ENCODE assay signal across 16 mouse cellular contexts in genomic region chr4:63236235-63236634, GRCm38 (mm10). TPM values are rescaled to one million over a fixed set of nuclear protein-coding genes. Genes with fewer than 3 reads are reported as not detected.
DNase-seq lines count a peak whose midpoint lies in the region; ATAC-seq and TF ChIP-seq lines count a peak whose summit lies in the region.
"Had no signal": no experiment of that assay in that cellular context is flagged by ENCODE, and none has a peak within 500 bp of the region (broad histone marks: within the 10 kb centered on the region; RNA-seq: fewer than 3 reads in every experiment).

No protein-coding gene starts in this region.

- H3K27me3 ChIP-seq in midbrain, embryonic 10.5 days (ENCODE audit: low read depth, poor library complexity, severe bottlenecking): no peaks in the 10 kb centered on the region
- 0 out of 2 replicates have a peak, but pooled peaks cover 4% of the 10 kb centered on the region for H3K27me3 ChIP-seq in midbrain, postnatal 0 days (ENCODE audit: insufficient read depth, low read length)
- no peaks in the 10 kb centered on the region for H3K27me3 ChIP-seq in kidney, adult 2 months (replicated peaks; ENCODE audit: control insufficient read depth, insufficient read depth, low read length)
- no peaks in the 10 kb centered on the region for H3K27me3 ChIP-seq in liver, embryonic 16.5 days (ENCODE audit: control insufficient read depth, insufficient read depth, low read depth, low read length)
- H3K27me3 ChIP-seq: forebrain, embryonic 15.5 days; limb, embryonic 13.5 days had no signal

- TF ChIP-seq CTCF in midbrain, postnatal 0 days (IDR thresholded peaks at IDR 0.05): no peak
- TF ChIP-seq CTCF in kidney, adult 2 months (conservative IDR thresholded peaks at IDR 0.05; ENCODE audit: insufficient read depth, insufficient read length, low read depth, low read length): no peak

- no peak overlapping the region for H3K4me3 ChIP-seq in midbrain, embryonic 10.5 days
- no peak overlapping the region for H3K4me3 ChIP-seq in midbrain, postnatal 0 days (ENCODE audit: low read depth, low read length)
- no peak overlapping the region for H3K4me3 ChIP-seq in kidney, adult 2 months (ENCODE audit: insufficient read depth, low read depth, low read length)
- no peak overlapping the region for H3K4me3 ChIP-seq in liver, embryonic 16.5 days (ENCODE audit: low read depth, low read length)
- H3K4me3 ChIP-seq: forebrain, embryonic 15.5 days; limb, embryonic 13.5 days had no signal

- H3K4me2 ChIP-seq in midbrain, postnatal 0 days (ENCODE audit: low read depth, low read length, poor library complexity, severe bottlenecking): no peak overlapping the region
- H3K4me2 ChIP-seq in liver, embryonic 16.5 days (ENCODE audit: low read depth, low read length): no peak overlapping the region
- H3K4me2 ChIP-seq: forebrain, embryonic 15.5 days; heart, embryonic 11.5 days; limb, embryonic 13.5 days had no signal

- no peak for DNase-seq in midbrain, embryonic 10.5 days (ENCODE audit: low spot score)
- no peak for DNase-seq in midbrain, postnatal 0 days (ENCODE audit: low spot score)
- DNase-seq in kidney, adult 2 months: peak; percentile 95
- peak; percentile 92 to 93 for DNase-seq in kidney, postnatal 36 days
- no peak for DNase-seq in adrenal gland, adult (ENCODE audit: inconsistent age in 2 of 2, low spot score in 1 of 2)
- no peak for DNase-seq in layer of hippocampus, adult 8-10 months (ENCODE audit: low spot score in 2 of 2)
- DNase-seq in left cerebral cortex, adult 9 months (ENCODE audit: low spot score in 2 of 2): no peak
- DNase-seq: heart, postnatal 36 days; lung, postnatal 36 days; midbrain, embryonic 14.5 days; thymus, postnatal 14 days had no signal

- no peaks in the 10 kb centered on the region for H3K9me3 ChIP-seq in midbrain, embryonic 10.5 days (replicated peaks)
- no peaks in the 10 kb centered on the region for H3K9me3 ChIP-seq in midbrain, postnatal 0 days (ENCODE audit: low read length)
- no peaks in the 10 kb centered on the region for H3K9me3 ChIP-seq in liver, embryonic 16.5 days (replicated peaks; ENCODE audit: control insufficient read depth, low read length)
- H3K9me3 ChIP-seq: forebrain, embryonic 15.5 days; limb, embryonic 13.5 days had no signal

- ATAC-seq in midbrain, postnatal 0 days (ENCODE audit: low FRiP score): no peak
- ATAC-seq in liver, embryonic 16.5 days (ENCODE audit: low read depth): peak; percentile 93
- ATAC-seq: CD4-positive, CD25-positive, alpha-beta regulatory T cell, adult 4 months; forebrain, embryonic 15.5 days had no signal

- TF ChIP-seq POLR2A in kidney, adult 2 months (IDR thresholded peaks at IDR 0.05; ENCODE audit: low read depth, low read length): no peak

- H3K4me1 ChIP-seq in midbrain, embryonic 10.5 days: peaks cover 16% of the 10 kb centered on the region
- H3K4me1 ChIP-seq in midbrain, postnatal 0 days (ENCODE audit: insufficient read depth, low read length): no peaks in the 10 kb centered on the region
- H3K4me1 ChIP-seq in kidney, adult 2 months (ENCODE audit: control insufficient read depth, insufficient read depth, low read length): peaks cover 62% of the 10 kb centered on the region
- peaks cover 3% of the 10 kb centered on the region; the same call in 1 of the 2 replicates for H3K4me1 ChIP-seq in liver, embryonic 16.5 days (ENCODE audit: control insufficient read depth, low read depth, low read length)

- no peak overlapping the region for H3K9ac ChIP-seq in midbrain, postnatal 0 days (replicated peaks; ENCODE audit: low read length, poor library complexity, severe bottlenecking)
- H3K9ac ChIP-seq in liver, embryonic 16.5 days (ENCODE audit: low read depth, low read length): no peak overlapping the region
- H3K9ac ChIP-seq: forebrain, embryonic 15.5 days; limb, embryonic 13.5 days had no signal

- peaks cover 8% of the 10 kb centered on the region; the same call in 1 of the 2 replicates for H3K36me3 ChIP-seq in midbrain, embryonic 10.5 days
- H3K36me3 ChIP-seq in midbrain, postnatal 0 days (ENCODE audit: insufficient read depth, low read length): no peaks in the 10 kb centered on the region
- no peaks in the 10 kb centered on the region for H3K36me3 ChIP-seq in kidney, adult 2 months (ENCODE audit: control insufficient read depth, insufficient read depth, low read length)
- no peaks in the 10 kb centered on the region for H3K36me3 ChIP-seq in liver, embryonic 16.5 days (ENCODE audit: control insufficient read depth, insufficient read depth)
- H3K36me3 ChIP-seq: forebrain, embryonic 15.5 days had no signal

- peak overlapping the region; percentile 28; the same call in 1 of the 2 replicates for H3K27ac ChIP-seq in midbrain, embryonic 10.5 days (replicated peaks)
- no peak overlapping the region for H3K27ac ChIP-seq in midbrain, postnatal 0 days (ENCODE audit: low read depth, low read length)
- H3K27ac ChIP-seq in kidney, adult 2 months (ENCODE audit: insufficient read depth, low read depth, low read length): peak overlapping the region; percentile 63
- H3K27ac ChIP-seq in liver, embryonic 16.5 days (ENCODE audit: low read length): peak overlapping the region; percentile 80
- H3K27ac ChIP-seq: forebrain, embryonic 15.5 days; limb, embryonic 13.5 days had no signal

- 65% methylated on average over 2 of the region's 2 CpGs for WGBS in midbrain, embryonic 10.5 days
- WGBS in midbrain, postnatal 0 days: 64% methylated on average over 2 of the region's 2 CpGs
- 55% methylated on average over 2 of the region's 2 CpGs for WGBS in kidney, adult 2 months
- 48% methylated on average over 2 of the region's 2 CpGs for WGBS in liver, embryonic 16.5 days (ENCODE audit: insufficient replicate concordance)

RNA-seq across cellular contexts. Expression of gene Col27a1, which starts 22.4 kb away (rescaled TPM):
- 2.9 and 3.3 TPM in 2 replicates for polyA plus RNA-seq in midbrain, embryonic 10.5 days (2016; fragmentation: Nextera tagmentation; extraction: Ambion mirVana)
- 3.9 and 4.8 TPM in 2 replicates for total RNA-seq in midbrain, postnatal 0 days (2014; rRNA removed)
- 0.85 and 0.88 TPM in 2 replicates for polyA plus RNA-seq in midbrain, postnatal 0 days (2015; fragmentation: Nextera tagmentation; extraction: Ambion mirVana)
- 23.1 and 31.7 TPM in 2 replicates for polyA plus RNA-seq in kidney, adult 2 months (2012; rRNA removed)
- polyA plus RNA-seq in liver, embryonic 16.5 days (2015; fragmentation: Nextera tagmentation; extraction: Ambion mirVana): 1.6 and 2.1 TPM in 2 replicates
- 10 to 100 TPM in 1 of 4 experiments, 1 to 10 TPM in 3; 4.1 to 10.9 (median 7.8) TPM for total RNA-seq in layer of hippocampus, adult 8-10 months (2022)

Comparison
In these comparisons a context has a peak if more than half of its experiments do, and no peak if none do; other contexts are left out.
1. DNase-seq: peak in kidney, adult 2 months (single experiment) and kidney, postnatal 36 days (2 of 2); none in midbrain, embryonic 10.5 days (single experiment), midbrain, postnatal 0 days (single experiment), adrenal gland, adult (0 of 2), layer of hippocampus, adult 8-10 months (0 of 2) and left cerebral cortex, adult 9 months (0 of 2).